Comparison of ENCODE assay signal across 8 mouse cellular contexts in the genomic region with DNA sequence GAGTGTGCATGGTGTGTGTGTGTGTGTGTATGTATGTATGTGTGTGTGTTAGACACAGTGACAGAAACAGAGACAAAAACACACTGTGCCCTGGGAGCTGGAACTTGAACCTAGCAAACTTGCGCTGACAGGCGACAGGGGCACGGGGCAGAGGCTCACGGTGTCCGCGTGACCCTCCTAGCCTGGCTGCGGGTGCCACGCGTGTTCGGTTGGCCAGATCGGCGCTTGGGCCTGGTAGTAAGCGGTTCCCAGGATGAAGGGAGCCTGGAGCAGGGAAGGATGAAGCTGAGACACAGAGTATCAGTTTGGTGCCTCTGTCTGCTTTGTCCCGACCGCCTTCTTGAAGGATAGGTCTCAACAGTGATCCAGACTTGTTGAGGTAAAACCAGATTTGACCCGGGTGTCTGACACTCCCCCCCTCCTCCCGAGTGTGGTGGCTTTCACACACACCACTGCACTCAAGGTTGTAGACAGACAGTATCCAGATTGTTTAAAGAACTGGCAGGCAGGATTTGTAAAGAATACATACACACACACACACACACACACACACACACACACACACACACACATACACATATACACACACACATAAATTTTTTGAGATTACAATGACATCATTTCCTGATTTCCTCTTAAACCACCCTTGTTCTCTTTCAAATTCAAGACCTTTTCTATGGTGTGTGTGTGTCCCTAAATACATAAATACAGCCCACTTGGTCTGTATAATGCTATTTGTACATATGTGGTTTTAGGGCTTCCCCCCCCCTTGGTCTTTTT. TPM values are rescaled to one million over a fixed set of nuclear protein-coding genes. Genes with fewer than 3 reads are reported as not detected.
A peak's percentile ranks its signal among the peaks of the same experiment; 100 is the strongest.
DNase-seq lines count a peak whose midpoint lies in the region; ATAC-seq and TF ChIP-seq lines count a peak whose summit lies in the region.

A gene (plus strand): TSS at position 202 of the 780 bp plus-strand sequence.

- H3K4me1 ChIP-seq in hindbrain, embryonic 16.5 days (ENCODE audit: control insufficient read depth, insufficient read depth, low read depth, low read length) = peaks cover 7% of the 10 kb centered on the region

- peak within 1 kb of the TSS; percentile 51 for H3K9ac ChIP-seq in hindbrain, embryonic 16.5 days (ENCODE audit: low read depth, low read length)

- no peaks in the 10 kb centered on the region for H3K9me3 ChIP-seq in hindbrain, embryonic 16.5 days (ENCODE audit: control insufficient read depth, low read length)

- H3K4me2 ChIP-seq in hindbrain, embryonic 16.5 days (ENCODE audit: low read length) = peak within 1 kb of the TSS; percentile 74

- peak within 1 kb of the TSS; percentile 41 for H3K4me3 ChIP-seq in left cerebral cortex, adult 2 months
- peak within 1 kb of the TSS; percentile 43 for H3K4me3 ChIP-seq in hindbrain, embryonic 16.5 days (ENCODE audit: low read length)

- 69% methylated on average over 17 of the region's 17 CpGs for WGBS in hindbrain, embryonic 16.5 days

- no peak for DNase-seq in left cerebral cortex, adult 2 months (ENCODE audit: extremely low spot score in 1 of 2, low spot score in 2 of 2)
- DNase-seq in left cerebral cortex, adult 9 months (ENCODE audit: low spot score in 2 of 2) = no peak
- peak; percentile 36 for DNase-seq in thymus, postnatal 25 days
- no peak for DNase-seq in layer of hippocampus, postnatal 36 days
- DNase-seq in cerebellum, adult 9-10 months = no peak

- no peak within 1 kb of the TSS for H3K27ac ChIP-seq in left cerebral cortex, adult 2 months
- H3K27ac ChIP-seq in hindbrain, embryonic 16.5 days (ENCODE audit: low read depth, low read length) = no peak within 1 kb of the TSS

- no peaks in the 10 kb centered on the region for H3K36me3 ChIP-seq in hindbrain, embryonic 16.5 days (ENCODE audit: control insufficient read depth, insufficient read depth, low read length)

- TF ChIP-seq CTCF in left cerebral cortex, adult 2 months (IDR thresholded peaks at IDR 0.05) = no peak

- intact Hi-C loops in left cerebral cortex, adult 2 months (cut with DNase I) = no loop called here

- no peaks in the 10 kb centered on the region; the same call in 1 of the 2 replicates for H3K27me3 ChIP-seq in hindbrain, embryonic 16.5 days (replicated peaks; ENCODE audit: control insufficient read depth, insufficient read depth, low read length)

- ATAC-seq in common myeloid progenitor, adult 5-6 weeks (replicated peaks; ENCODE audit: low read depth, poor library complexity, severe bottlenecking) = peak; percentile 13; the same call in 1 of the 2 replicates
- no peak; the same call in none of the 2 replicates for ATAC-seq in hindbrain, embryonic 16.5 days
- ATAC-seq in megakaryocyte-erythroid progenitor cell, adult 5-6 weeks (replicated peaks; ENCODE audit: low FRiP score, low TSS enrichment, poor library complexity, severe bottlenecking) = peak; percentile 31

RNA-seq across cellular contexts. Expression of the gene that starts here (rescaled TPM):
- total RNA-seq in left cerebral cortex, adult 2 months (2021) = not detected
- total RNA-seq in common myeloid progenitor, adult 5-6 weeks (2017) = 0.24 and 0.55 TPM in 2 replicates
- polyA plus RNA-seq in hindbrain, embryonic 16.5 days (2015; fragmentation: Nextera tagmentation; extraction: Ambion mirVana) = 0.19 and 0.55 TPM in 2 replicates
- not detected in 2 replicates for total RNA-seq in megakaryocyte-erythroid progenitor cell, adult 5-6 weeks (2014; fragmentation: Nextera tagmentation)
- not detected in 2 replicates for total RNA-seq in megakaryocyte-erythroid progenitor cell, adult 5-6 weeks (2017)
- not detected for total RNA-seq in layer of hippocampus, postnatal 36 days (2021)

Comparison
In these comparisons a context has a peak if more than half of its experiments do, and no peak if none do; other contexts are left out.
1. Peak in ATAC-seq in common myeloid progenitor, adult 5-6 weeks; RNA of the gene not detected or under 1 TPM.
2. Peak in ATAC-seq in megakaryocyte-erythroid progenitor cell, adult 5-6 weeks; RNA of the gene not detected or under 1 TPM.